Mouse (Mus musculus) liver, embryonic 14.5 days (tissue): ENCODE measurements around the gene Specc1l.

ENCODE experiments used
- CTCF ChIP-seq: IDR thresholded peaks from 2 replicates; pipeline ENCODE4 v1.5.1; 2016; ENCODE audit warnings: antibody characterized with exemption, low read depth, control low read depth
- EP300 ChIP-seq: IDR thresholded peaks from 2 replicates; pipeline ENCODE4 v1.6.1; 2016; ENCODE audit warnings: antibody characterized with exemption, low read depth

DNA sequence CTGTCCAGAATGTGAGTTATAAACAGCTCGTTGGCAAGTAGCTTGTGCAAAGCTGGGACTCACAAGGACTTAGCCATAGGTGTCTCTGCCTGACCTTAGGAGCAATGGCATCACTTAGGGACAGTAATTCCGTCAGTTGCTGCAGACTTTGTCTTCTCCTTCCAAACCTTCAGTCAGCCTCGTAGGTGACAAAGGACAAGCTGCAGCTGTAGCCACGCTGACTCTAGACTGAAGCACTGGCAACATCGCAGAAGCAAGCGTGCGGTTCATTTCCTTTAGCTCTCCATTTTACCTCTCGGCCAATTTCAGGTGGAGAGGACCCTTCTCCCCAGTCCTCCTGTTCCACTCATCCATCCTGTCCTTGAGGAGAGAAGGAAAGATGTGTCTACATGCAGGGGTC lies 112.1 kb downstream of the Specc1l start:
- no peak for TF ChIP-seq EP300
- no peak for TF ChIP-seq CTCF
